Mouse (Mus musculus): ENCODE results near the gene Bod1.

Bod1 gene

DNA sequence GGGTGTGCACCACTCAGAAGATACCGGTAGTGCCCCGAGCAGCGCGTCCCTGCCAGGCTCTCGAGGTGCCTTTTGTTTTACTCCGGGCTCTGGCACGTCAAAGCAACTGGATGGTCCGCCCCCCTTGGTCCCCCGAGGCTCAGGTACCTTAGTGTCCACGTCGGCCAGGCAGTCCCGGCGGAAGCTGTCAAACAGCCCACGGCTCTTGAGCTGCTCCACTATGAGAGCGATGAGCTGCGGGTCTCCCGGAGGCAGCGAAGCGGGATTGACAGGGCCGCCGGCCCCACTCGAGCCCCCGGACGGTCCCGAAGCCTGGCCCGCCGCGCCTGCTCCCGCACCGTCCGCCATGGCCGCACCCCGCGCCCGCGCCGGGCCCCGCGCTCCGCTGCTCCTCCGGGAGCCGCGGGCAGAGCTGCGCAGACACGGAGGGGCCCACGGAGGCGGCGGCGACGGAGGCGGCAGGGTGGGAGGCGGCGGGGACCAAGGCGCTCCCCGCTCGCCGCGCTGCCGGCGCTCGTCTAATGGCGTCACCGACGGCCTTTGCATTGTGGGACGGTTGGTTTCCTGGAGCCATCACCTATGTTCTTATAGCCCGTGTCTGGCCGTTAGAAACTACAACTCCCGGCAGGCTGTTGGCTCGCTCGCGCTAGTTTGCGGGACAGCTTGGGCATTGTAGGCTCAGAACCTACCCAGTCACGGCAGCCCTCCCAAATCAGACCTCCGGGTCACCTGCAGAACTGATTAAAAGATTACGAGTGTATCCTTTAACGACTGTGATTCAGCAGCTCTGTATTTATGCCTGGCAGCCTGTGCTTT is at the start of gene Bod1:
Bod1 (minus strand) TSS at position 532 of the 816 bp plus-strand sequence.
- peak; percentile 76 to 91 for DNase-seq (ENCODE audit: low spot score in 2 of 2)

DNA sequence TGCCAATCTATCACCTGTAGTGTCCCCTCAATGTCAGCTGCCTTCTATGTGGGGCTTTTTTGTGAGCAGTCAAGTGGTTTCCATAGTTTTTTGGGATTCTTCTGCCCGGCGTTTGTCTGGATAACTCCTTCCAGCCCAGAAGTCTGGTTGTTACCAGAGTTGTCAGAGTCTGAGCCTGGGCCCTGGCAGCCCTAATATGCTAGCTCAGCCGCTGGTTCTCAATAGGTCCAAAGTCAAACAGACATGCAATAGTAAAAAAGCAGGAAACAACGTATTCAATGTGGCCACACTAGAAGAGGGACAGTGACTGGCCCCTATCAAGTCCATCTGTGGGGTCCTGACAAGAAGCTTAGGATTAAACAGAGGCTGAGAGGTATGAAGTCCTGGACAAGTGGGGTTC is 47.4 kb upstream of the Bod1 start:
- no peak for DNase-seq (ENCODE audit: low spot score in 2 of 2)

DNA sequence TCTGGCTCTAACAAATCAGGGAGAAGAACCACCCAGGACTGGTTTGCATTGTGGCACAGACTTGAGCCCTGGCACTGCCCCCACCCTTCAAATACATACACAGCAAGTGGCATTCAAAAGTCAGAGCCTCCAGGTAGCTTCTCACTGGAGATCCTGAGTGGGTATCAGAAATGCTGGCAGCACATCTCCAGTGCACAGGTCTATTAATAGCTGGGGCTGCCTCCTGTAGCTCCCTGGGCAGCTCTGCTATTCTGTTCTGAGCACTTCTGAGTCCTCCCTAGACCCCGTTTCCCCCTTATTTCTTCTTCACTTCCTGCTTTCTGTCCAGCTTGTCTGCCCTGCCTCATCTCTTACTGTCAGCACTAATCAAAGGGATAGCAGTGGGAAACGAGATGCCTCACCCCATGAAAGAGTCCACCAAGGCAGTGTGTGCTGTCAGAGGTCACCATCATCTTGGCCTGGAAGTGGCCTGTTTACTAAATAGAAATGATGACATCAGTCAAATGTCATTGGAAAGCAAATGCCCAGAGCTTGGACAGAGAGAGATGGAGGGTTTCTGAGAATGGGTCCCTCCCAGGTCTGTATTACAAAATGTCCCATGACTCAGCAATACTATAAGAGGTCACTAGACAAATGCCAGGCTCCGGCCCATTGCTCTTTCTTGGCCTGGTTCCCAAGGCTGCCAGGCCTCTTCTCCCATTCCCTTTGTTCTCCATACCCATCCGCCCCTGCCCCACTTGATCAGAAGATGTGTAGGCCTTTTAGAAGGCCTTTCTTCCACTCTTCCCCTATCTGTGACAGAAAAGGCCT is 46.4 kb upstream of the Bod1 start:
- no peak for DNase-seq (ENCODE audit: low spot score in 2 of 2)

DNA sequence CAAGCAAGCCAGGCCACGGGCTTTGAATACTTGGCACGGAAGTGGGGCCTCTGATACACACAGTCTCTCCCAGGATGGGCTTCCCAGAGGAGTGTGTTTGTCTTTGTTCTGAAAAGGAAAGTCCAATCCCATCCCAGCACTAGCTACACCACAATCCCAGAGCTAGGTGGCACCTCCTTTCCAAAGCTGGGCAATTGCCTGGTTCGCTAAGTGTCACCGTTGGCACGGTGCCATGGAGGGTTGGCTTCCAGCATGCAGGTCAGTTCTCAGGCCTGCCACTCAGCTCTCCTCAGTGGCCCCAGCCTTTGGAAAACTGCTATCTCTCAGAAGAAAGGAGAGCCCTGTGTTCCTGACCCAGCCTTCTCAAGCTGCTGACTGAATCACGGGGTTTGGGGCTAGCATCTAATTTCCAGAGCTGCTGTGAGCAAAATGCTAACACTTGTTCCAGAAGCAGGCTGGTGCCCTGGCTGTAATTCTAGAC is 42.0 kb upstream of the Bod1 start:
- peak; percentile 10 to 31 for DNase-seq (ENCODE audit: low spot score in 2 of 2)

DNA sequence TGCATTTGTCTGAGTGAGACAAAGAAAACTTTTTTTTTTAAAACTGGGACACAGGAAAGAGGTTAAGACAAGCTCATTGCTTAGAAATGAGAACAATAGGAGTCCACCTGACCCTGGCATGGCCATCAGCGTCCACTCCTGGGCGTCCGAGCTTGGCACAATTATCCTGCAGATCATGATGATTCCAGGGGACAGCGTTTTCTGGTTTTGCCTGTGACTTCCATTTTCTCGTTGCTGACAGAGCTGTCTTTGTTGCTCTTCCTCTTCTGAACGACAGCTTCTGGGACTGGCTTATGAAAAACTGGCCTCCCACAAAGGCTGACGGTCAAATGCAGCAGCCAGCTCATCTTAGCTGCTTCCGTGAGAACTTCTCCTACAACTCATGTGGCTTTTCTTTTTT is 41.4 kb upstream of the Bod1 start:
- no peak for DNase-seq (ENCODE audit: low spot score in 2 of 2)

DNA sequence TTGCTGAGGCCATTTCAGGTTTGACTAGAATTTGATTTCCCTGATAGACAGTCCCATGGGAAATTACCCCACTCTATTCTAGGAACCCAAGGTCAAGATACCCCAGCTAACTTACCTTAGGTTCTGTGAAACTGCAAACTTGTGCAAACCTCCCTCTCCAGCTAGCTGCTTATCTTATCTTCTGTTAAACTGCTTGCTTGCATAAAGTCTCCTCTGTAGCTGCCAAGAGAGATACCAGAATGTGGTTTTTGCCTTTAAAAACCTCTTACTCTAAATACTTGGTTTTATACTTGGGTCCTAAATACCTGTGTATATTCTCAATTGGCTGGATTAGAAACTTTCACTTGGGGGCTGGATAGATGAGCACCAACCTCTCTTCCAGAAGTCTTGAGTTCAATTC is 36.1 kb upstream of the Bod1 start:
- no peak for DNase-seq (ENCODE audit: low spot score in 2 of 2)

DNA sequence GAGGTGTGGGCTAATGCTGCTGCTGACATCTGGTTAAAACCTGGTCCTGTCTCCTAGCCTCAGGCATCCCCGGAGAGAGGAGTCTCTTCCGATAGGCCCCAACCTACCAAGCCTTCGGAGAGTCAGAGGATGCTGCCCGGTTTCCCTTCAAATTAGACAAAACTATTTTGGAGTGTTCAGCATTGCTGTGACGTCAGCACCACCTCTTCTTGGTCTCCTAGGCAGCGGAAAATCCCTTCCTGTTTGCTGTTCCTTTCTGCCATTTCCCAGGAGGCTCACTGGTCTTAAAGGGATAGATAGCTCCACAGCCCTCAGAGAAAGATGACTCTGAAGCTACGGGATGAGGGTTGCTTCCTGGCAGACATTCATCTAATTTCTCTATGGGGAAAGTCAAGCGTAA is 31.5 kb upstream of the Bod1 start:
- no peak for DNase-seq (ENCODE audit: low spot score in 2 of 2)

DNA sequence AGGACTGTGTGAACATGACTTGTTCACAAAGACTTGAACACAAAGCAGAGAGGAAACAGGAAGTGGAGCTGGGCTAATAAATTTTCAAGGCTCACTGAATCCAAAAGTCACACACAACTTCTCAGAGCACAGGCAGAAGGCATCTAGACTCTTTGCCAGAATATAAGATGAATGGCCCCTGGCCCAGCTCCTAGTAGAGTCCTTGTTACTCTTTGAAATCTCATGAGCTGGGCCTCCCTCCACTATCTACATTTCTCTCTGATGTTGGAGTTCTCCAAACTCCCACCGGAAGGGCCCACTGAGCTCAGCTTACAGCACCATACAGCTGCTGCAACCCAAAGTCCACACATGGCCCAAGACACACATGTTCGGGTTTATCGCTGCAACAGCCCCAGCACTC is 30.2 kb upstream of the Bod1 start:
- no peak for DNase-seq (ENCODE audit: low spot score in 2 of 2)

DNA sequence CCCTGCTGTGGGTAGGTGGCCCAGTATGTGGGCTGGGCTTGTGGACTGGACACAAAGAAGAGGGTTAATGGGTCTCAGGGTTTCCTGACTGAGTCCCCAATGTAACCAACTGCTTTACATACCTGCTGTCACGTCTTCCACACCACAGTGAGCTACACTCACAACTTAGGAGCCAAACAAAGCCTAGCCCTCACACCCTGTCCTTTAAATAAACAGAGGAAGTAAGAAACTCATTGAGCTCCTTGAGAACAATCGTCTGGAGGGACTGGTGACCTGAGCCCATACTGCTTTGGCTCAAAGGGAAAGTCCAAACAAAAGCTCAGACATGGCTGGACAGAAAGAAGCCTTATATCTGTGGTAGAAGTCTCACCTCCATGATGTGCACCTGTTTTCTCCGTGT is 27.8 kb upstream of the Bod1 start:
- no peak for DNase-seq (ENCODE audit: low spot score in 2 of 2)

DNA sequence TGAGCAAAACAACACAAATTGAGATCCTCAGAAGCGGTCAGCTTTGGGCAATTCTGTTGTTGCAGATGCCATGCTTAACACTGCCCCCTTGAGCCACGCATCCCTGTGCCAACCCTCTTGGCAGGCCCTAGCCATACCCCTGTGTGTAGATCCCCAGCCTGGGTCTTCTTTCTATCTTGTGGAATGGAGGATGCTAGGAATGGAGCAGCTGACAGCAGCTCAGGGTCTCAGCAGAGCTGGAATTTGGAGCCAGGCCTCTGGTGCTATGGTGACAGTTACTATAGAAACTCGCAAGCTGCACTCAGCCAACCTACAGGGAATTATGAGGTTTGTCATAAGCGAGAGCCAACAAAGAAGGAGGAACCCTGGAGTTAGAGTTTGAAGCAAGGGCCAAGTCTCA is 23.1 kb upstream of the Bod1 start:
- no peak for DNase-seq (ENCODE audit: low spot score in 2 of 2)

DNA sequence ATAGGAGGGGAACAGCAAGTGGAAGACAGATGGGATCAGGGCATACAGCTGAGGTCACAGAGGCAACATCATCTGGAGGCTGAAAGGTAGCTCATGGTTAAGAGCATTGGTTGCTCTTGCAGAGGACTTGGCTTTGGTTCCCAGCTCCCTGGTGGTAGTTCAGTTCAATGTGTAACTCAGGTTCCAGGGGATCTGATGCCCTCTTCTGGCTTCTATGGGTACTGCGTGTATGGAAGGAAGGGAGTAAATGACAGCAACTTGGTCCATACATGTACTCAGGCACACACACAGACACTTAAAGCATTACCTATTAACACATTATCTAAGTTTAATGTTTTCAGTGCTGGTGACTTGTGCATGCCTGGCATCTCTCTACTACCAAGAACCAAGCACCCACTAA is 22.4 kb upstream of the Bod1 start:
- no peak for DNase-seq (ENCODE audit: low spot score in 2 of 2)

DNA sequence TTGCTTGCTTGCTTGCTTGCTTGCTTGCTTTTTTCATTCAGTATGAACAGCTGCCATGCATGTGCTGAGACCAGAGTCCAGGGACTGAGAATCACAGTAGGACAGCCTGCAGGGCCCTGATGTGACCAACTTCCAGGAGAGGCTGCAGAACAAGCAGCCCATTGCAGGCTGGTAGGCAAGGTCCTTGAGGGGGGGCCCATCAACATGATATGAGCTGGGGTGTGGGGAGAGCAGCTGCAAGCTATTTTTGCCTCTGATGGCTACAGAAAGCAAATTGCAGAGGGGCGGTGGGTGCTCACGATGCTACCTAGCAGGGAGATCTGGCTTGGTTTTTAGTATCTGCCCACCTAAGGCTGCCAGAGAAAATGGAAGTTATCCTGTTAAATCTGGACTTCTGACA is 21.6 kb upstream of the Bod1 start:
- DNase-seq (ENCODE audit: low spot score in 2 of 2) = no peak

DNA sequence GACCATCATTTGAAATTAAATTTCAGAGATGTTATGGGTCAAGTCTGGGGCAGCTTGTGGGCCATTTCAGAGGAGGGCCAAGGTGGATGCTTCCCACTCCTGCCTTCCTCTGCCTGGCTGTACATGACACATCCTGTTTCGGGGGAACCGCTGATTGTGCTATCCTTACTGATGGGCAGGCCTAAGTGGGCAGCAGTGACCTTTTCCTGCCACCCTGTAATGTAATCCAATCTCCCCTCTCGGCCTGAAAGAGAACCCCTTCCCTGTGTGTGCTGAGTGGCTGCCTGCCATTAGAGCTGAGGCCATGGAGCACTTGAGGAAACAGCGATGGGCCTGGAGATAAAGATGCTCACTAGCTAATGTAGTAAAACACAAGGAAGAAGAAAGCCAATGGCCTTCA is 17.3 kb upstream of the Bod1 start:
- DNase-seq (ENCODE audit: low spot score in 2 of 2) = no peak

DNA sequence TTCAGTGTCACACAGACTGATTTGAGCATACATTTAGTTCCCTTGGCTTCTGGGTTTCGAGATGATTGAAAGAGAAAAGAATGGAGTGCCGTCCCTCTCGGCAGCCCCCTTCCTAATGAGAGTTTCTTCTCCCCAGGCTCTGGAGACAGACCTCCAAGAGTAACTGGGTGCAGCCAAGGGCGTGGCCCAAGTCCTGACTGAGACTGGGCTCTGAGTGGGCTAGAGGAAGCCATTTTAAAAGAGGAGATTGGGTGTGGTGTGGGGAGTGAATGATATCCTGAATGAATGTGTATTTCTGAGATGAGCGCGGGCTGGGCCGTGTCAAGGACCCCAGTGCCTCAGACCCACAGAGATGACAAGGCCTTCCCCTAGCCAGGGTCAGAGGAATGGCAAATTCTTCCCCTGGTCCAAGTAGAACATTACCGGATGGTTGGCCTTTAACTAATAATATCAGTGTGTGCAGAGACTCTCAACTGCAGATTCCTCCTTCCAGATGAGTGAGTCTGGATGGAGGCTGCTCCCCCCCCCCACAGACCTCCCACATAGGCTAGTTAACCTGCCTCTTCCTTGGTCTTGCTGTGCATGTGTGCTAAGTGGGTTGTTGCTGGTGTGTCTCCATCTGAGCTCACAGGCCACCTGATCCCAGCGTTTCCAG is 13.4 kb upstream of the Bod1 start:
- DNase-seq (ENCODE audit: low spot score in 2 of 2) = no peak

DNA sequence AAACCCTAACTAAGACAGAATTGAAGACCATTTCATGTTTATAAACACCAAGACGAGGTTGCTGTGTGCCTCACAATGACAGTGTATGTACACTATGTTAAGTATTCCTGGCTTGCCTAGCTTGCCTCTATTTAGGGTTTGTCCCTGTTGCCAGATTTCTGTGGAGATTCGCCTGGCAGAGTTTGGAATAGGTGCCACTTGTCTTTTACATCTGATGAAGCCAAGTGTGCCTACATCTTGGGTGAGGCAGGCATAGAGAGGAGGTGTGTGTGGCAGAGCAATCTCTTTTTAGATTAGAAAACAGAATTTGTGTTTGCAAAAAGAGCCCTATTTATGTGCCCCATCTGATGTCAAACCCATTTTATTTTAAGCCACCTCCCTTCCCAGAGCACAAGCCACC is 12.4 kb upstream of the Bod1 start:
- DNase-seq (ENCODE audit: low spot score in 2 of 2) = no peak

DNA sequence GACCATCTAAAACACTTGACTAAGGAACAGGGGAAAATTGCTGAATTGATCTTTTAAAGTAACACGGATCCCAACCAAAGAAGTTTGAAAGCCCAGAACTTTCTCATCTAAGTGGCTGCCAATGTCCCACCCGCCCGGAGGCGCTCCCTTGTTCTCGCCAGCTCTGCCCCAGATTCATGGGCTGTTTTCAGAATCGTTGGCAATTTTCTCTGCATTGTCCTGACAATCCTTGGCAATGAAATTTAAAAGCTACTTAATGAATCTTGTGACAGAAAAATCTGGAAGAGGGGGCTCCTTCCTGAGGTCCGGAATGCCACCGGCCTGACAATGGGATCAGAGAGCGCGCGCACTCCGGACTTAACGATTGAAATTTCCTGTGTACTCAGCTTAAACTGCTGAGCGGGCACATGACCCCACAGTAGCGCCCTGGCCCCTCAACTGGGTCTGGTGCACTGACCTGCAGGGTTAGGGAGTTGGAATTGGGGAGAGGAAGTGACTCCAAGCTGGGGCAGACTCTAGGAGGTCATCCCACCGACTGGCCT is 8.2 kb upstream of the Bod1 start:
- DNase-seq (ENCODE audit: low spot score in 2 of 2) = no peak

DNA sequence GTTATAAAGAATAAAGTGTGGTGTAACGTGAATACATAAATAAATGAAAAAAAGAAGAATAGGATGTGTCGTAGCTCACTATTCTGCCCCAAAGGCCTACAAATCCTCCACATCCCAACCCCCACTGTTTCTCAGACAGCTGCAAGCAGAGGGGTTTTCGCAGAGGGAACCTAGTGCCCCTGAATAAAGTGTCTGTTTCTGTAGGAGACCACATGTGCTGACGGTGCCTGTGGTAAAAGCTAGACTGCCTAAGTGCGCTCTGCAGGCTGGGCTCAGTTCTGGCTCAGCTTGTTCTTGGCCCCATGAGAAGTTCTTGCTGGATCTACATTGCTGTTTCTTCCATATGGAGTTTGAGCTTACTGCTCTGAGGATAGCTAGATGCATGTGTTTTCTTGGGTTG is 5.6 kb upstream of the Bod1 start:
- DNase-seq (ENCODE audit: low spot score in 2 of 2) = no peak

DNA sequence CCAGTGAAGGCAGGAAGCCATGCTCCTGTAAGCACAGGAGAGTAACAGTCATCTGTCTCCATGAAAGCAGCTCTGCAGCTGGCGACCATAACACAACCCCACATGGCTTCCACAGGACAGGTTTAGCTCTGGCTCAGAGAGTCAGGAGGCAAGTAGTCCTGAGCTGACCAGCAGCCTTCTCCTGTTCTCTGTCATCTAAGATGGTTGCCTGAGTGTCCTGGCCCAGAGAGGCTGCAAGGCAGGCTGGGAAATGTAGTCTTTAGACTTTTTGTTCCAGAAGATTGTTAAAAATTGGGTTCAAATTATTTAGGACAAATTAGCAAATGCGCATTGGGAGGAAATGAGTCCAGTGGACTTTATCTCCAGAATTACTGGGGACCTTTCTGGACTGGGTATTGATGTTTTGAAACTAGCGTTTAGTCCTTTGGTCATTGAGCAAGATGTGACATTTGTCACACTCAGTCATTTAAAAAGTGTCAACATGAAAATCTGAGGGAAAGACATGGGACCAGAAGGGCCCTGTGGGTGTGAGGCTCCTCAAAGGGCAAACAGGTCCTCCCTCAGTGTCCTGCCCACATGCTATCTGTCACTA is 5.1 kb upstream of the Bod1 start:
- no peak for DNase-seq (ENCODE audit: low spot score in 2 of 2)

DNA sequence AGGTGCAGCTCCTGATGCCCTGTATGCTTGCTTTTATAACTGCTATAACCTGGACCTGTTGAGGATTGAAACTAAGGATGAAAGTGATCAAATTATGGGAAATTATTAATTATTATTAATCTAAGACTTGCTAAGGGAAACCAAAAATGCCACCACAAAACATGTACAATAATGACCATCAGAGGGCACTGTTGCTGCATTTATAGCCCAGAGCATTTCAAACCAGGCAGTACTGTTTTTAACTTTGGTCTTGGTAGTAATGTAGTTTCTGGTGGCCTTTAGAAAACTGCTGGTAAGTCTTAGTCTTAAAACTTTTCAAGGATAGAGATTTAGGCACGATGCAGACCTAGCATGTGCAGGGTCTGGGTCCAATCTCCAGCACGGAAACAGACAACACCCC is 3.7 kb upstream of the Bod1 start:
- DNase-seq (ENCODE audit: low spot score in 2 of 2) = no peak

DNA sequence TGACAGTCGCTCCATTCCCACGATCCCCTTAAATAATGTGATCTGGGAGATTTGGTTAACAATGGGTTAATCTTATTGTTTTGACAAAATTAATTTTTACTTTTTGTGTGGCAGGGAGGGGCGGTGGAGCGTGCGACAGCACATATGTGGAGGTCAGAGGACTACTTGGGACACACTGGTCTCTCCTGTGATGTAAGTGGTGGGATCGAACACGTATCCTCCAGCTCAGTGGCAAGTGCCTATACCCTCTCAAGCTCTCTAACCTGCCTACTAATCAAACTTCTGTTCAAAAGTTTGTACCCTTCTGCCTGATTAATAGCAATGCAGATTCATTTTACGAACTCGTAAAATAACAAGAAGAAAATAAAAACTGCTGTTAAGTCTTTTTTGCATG is 482 bp upstream of the Bod1 start:
- DNase-seq (ENCODE audit: low spot score in 2 of 2) = no peak

DNA sequence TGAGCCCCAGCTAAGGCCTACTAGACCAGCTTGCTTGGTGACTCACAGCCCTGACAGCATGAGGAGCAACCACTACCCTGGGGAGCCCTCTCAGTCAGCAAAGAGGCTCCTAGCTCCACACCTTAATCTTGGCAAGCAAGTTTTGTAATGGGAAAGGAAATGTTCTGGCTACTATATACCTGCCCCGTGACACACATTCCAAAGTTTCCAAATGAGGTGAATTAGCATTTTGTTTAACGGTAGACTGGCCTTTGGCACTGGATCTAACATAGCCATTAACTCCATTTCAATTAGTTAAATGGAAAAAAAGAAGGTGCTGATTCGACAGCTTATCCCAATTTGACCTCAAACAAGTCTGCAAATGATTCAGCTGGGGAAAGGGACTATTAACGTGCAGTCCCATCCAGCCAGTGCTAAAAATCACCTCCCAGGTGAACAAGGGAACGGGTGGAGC is 1.2 kb downstream of the Bod1 start:
- DNase-seq (ENCODE audit: low spot score in 2 of 2) = no peak
